Mouse (Mus musculus) left cerebral cortex, postnatal 25 days (tissue): ENCODE results near the gene Ppil1. TPM values are rescaled to one million over a fixed set of nuclear protein-coding genes. Genes with fewer than 3 reads are reported as not detected.
"Not testable (repeated sequence)": the region's sequence is repeated elsewhere in the genome, so short reads cannot be mapped to it uniquely, and the experiment has no call there.

Experiments
- DNase-seq, 2 experiments: peaks; one replicate each; pipeline ENCODE4 v3.0.0; 2022; ENCODE audit warnings: low spot score in 2 of 2, mixed read lengths in 1 of 2
- intact Hi-C: fragments of 180-260 bp; cut with DNase I; formaldehyde crosslinking; loops from one replicate; pipeline ENCODE4 v1.15.1; 2025
- total RNA-seq, 2 experiments: library from RNA; stranded (reverse); gene quantifications; 2 replicates each; pipeline ENCODE4 v1.2.3; 2021

The Ppil1 gene
- total RNA-seq, 2 experiments from 2014 or later, result 19.7 to 20.8 TPM

DNA sequence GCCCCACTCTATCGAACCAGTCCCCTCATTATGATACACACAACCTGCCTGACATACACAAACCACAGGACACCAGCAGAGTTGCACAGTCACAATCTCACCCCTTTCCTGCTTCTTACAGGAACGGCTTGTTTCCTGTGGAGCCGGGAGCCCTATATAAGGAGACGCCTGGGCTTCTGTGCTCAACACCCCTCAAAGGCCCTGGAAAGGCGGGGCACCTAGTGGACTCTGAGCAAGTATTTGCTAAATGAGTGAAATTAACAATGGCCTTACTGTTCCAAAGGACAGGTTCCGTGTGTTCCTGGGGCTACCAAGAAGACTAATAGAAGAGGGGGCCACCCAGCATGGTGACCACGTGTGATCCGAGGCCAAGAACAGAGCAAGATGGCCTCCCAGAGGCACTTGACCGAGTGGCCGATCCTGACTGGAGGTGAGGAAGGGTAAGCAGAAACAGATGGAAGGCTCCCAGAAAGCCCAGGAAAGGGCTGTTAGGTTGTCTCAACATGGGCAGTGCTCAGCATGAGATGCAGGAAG lies 5.9 kb downstream of the Ppil1 start:
- DNase-seq, result no peak
- intact Hi-C loops, result no loop called here

DNA sequence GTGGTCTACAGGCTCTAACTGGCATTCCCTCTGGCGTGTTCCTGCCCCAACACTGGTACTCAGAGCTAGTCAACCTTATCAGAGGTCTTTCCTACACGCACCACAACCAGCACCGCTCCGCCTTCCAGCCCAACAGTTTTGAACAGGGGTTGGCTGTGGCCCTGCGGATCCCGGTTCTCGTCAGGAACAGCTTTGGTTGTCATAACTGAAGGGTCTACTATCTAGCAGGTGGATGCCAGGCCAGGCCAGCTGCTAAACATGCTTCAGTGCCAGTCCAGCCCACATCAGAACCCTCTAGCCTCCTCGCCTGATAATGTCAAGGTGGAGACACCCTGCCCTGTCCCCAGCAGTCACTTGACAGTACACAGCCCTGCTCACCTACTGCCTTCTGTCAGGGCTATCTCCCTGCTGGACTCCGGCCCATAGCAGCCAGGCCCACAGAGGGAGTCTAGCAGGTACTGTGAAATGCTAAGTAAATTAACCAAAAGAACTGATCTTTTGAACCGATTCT lies 6.9 kb downstream of the Ppil1 start:
- no peak for DNase-seq
- intact Hi-C loops, result no loop called here

DNA sequence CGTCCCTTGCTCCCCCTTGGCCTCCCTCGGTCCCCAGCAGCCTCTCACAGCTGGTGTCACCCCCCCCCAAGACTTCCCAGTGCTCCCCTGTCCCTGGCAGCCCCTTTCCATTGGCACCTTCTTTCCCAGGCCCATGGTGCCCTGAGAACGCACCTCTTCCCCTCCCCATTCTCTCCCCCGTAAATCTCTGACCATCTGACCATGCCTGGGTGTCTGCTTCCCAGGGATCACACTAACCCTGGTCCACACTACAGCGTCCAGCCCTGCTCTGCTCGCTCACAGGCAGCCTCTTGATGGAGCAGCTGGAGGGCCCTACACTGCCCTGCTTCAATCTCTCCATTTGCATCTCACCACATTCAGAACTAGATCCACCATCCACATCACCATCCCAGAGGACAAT lies 7.5 kb downstream of the Ppil1 start:
- intact Hi-C loops, result no loop called here
- DNase-seq, result no peak

- DNase-seq, intact Hi-C loops: not testable (repeated sequence)
These were observed 9.2 kb downstream of the Ppil1 start for GRCm38 (mm10) chr17:29254784-29255183.

DNA sequence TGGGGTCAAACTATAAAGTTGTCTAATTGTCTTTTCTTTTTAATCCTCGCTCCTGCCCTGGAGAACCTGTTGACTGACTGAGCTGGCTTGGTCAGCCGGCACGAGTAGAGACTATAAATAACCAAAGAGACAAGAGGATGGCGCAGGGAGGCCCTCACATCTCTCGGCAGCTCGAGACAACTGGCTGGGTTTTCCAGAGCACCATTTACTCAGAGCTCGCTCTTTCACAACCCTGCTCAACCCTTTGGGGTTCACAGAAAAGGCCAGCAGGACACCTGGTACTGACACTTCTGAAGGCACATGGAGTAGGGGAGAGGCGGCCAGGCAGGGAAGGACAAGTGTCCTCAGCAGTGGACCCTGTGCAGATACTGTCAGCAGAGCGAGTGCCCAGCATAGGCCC lies 10.3 kb downstream of the Ppil1 start:
- DNase-seq, result no peak
- intact Hi-C loops, result no loop called here

GRCm38 (mm10) chr17:29253236-29253635 lies 10.8 kb downstream of the Ppil1 start:
- intact Hi-C loops, result no loop called here
- DNase-seq, result no peak

DNA sequence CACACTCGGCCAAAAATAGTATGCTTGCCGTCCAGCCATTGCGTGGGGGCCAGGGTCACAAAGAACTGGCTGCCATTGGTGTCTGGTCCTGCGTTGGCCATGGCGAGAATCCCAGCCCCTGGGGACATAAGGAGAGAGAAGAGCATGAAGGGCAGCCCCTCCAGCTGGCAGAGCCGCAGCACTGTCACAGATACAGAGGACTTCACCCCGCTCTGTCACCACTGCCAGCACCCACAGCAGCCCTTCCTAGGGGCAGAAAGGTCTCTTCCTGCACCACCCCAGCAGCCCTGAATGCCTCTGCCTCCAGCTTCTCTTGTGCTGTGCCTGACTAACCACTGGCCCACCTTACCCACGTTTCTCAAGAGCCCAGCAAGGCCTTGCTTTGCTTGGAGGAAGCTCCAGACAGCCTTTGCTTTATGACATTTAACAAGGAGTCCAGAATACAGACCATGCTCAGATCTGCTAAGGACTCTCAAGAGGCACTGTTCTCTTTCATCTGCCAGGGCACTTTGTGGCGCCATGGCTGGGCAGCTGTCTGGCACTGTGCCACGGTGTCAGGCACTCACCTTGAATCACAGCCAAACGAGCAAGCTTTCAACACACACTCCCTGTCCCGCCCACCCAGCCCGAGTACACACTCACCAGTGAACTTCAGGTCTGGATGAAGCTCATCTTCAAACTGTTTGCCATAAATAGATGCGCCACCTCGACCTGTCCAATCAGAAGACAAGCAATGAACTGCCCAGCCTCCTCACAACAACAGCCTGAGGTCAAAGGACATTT lies 12.2 kb downstream of the Ppil1 start:
- intact Hi-C loops, result no loop called here
- no peak for DNase-seq

DNA sequence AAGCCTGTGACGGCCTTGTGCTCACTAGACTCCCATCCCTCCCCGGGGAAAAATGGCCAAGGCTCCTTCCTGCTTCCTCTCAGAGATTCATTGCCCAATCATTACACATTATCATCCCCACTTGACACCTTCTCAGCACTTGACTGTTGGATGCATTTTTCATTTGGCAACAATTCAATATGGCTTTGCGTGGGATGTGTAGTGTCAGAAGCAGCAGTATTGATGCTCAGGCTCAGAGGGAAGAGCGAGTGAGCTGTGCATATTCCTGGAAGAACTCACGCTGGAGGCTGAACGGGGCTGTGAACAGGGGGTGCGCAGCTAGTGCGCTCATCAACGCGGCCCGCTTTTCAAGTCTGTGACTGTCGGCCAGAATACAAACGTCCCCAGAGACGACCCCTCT lies 13.0 kb downstream of the Ppil1 start:
- intact Hi-C loops, result not testable (repeated sequence)
- peak; percentile 31 to 37 for DNase-seq

DNA sequence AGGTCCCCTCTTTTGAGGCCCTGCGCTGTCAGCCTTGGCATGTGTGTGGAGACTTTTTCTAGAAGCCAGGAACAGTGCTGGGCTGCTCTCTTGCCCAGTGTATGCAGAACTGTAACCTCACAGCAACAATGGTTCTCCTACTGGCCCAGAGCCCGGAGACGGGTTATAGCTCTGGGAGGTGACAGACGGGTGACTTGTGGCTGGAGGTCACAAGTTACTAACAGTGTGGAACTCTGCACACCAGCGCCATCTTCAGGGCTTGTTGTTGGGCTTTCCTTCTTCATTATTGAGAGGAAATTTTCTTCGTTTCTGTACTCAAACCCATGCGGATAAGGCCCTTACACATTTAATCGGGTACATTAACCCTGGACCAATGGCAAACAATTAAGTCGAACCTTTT lies 14.5 kb downstream of the Ppil1 start:
- no peak for DNase-seq
- intact Hi-C loops, result loop anchor here (5.0 kb wide), 2 partner anchors 157 to 202 kb away; partner anchors contain the start of gene Cdkn1a

DNA sequence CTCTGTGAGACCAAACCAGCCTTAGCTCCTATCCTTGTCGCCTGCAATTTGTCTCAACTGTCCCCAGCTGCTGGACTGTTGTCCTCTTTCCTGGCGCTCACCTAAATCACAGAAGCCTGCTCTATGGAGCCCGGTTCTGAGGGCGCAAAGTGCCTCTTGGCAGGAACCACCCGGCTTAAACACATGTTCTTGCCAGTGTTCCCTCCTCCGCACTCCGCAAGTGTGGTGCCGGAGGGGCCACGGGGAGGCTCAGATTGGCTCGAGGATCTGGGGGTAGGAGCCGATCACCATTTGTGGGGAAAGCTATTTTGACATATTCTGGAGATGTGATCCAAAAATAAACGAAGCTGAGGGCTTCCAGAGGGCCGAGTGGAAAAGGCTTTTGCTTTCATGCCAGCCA lies 16.1 kb downstream of the Ppil1 start:
- intact Hi-C loops, result loop anchor here (5.0 kb wide), 2 partner anchors 156 to 201 kb away; partner anchors contain the start of gene Cdkn1a
- DNase-seq, result peak; percentile 33 to 76

DNA sequence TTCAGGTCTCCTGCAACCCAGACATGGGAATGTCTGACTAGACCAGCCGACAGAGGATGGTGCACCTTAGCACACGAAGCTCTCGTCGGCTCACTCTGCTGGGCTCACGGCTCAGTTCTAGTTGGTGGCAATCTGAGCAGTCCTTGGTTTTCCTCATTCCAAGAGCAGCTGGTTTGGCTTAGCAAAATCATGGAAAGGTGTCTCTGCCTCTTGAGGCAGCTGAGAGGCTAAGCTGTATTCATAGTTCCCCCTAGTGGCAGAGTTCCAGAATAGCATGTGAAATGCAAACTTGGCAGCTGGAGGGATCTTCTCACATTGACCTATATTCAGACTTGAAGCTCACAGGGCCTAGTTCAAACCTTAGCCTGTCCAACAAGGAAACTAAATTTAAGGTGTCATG lies 17.4 kb downstream of the Ppil1 start:
- intact Hi-C loops, result loop anchor here (1.0 to 5.0 kb wide), 3 partner anchors 69 to 199 kb away; partner anchors contain the start of gene Cdkn1a
- DNase-seq, result peak; percentile 44 to 81

GRCm38 (mm10) chr17:29245725-29246124 lies 18.3 kb downstream of the Ppil1 start:
- intact Hi-C loops, result loop anchor here (1.0 to 5.0 kb wide), 3 partner anchors 68 to 198 kb away; partner anchors contain the start of gene Cdkn1a
- peak in 1 of 2 experiments; percentile 37 for DNase-seq

GRCm38 (mm10) chr17:29244912-29245311 lies 19.1 kb downstream of the Ppil1 start:
- no peak for DNase-seq
- intact Hi-C loops, result loop anchor here (5.0 kb wide), 2 partner anchors 153 to 198 kb away; partner anchors contain the start of gene Cdkn1a

- no peak for DNase-seq
- intact Hi-C loops, result loop anchor here (5.0 kb wide), 1 partner anchor 46 kb away; no protein-coding TSS in a partner anchor
These were observed 25.5 kb downstream of the Ppil1 start for GRCm38 (mm10) chr17:29238421-29238945.

DNA sequence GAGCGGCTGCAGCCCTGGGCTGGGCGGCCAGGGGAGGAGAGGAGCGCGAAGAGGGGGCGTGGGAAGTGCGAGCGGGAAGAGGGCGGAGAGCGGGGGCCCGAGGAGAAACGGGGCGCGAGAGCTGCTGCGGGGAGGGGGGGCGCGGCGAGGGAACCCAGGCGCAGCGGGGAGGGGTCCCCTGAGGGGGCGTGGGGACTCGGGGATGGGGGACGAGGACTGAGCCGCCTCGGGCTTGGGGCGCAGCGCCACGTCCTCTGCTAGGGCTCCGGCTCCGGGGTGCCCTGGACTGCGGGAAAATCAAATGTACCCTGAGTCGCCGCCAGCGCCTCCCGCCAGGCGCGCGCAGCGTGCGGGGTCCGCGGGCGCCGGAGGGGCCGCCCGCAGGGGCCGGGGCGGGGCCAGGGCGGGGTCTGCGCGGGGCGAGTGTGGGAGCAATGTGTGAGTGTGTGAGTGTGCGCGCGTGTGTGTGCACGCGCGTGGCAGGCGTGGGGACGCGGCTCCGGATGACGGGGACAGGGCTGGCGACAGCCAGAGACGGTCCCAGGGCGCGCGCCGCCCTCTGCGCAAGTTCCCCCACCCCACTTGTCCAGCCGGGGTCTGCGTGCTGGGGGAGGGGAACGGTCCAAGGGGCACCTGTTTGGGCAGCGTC lies 26.1 kb downstream of the Ppil1 start, which contains the start of gene Cpne5:
Gene Cpne5 (minus strand): TSS at position 396 of the 649 bp plus-strand sequence.
- intact Hi-C loops, result loop anchor here (5.0 kb wide), 1 partner anchor 46 kb away; no protein-coding TSS in a partner anchor
- DNase-seq, result peak; percentile 47 to 51

DNA sequence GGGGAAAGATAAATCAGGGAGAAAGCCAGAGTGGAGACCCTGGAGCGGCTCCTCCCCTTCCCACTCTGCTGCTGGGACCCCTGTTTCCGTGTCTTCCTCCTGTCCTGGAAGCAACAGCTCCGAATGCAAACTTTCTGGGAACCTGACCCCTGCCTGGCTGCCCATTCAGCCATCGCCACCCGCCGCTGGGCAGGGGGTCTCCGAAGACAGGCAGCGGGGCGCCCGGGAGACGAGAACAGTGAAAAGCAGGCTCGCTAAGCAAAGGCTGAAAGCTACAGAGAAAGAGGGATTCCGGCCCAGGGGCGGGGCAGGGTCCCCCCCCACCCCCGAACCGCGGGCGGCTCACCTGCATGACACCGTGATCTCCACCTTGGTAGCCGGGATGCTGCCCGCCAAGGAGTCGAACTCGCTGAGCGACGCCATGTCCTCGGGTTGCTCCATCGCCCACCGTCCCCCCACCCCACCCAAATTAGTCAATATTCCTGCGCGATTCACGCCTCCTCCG lies 26.7 kb downstream of the Ppil1 start:
- DNase-seq, result no peak
- intact Hi-C loops, result loop anchor here (5.0 kb wide), 1 partner anchor 45 kb away; no protein-coding TSS in a partner anchor

DNA sequence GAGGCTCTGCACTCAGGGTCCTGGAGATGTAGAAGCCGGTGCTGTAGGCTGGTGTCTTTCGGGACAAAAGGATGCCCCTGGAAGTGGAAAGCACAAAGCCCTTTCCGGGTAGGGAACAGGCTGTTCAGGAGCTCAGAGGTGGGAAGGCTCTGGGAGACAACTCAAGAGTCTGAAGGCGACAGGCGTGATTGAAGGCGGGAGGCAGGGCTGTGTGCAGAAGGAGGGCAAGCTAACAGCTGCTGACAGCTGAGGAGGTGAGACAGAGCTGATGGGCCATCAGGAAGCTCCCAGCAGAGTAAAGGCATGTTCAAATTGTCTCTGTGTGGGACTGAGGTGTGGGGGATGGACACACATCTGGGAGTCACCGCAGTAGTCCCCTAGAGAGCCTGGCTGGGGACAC lies 27.9 kb downstream of the Ppil1 start:
- intact Hi-C loops, result loop anchor here (5.0 kb wide), 1 partner anchor 44 kb away; no protein-coding TSS in a partner anchor
- peak in 1 of 2 experiments; percentile 49 for DNase-seq

GRCm38 (mm10) chr17:29231109-29231508 lies 32.9 kb downstream of the Ppil1 start:
- no peak for DNase-seq

DNA sequence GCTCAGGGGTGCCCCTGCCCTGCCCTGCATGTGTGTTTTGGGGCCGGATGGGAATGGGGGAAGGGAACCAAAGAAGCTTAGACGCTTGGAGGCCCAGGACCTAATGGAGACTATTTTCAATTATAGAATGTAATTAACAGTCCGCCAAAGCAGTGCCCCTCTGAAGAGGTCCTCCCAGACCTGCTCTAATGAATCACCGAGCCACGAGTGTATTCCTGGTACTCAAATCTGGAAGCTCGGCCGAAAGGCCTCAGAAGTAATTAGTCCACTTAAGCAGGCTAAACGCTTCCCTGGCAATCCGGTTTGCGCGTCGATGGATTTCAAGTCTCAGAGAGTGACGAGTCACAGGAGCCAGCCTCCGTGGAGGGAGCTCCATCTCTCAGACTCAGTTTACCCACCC lies 43.4 kb downstream of the Ppil1 start:
- DNase-seq, result no peak
- intact Hi-C loops, result no loop called here

More at GRCm38 (mm10) chr17:29231109-29231508, 32.9 kb downstream of the Ppil1 start:
- intact Hi-C loops, result no loop called here
